Mouse (Mus musculus) liver, embryonic 16.5 days (tissue): Measurements from ENCODE around the gene Ctnnd2. TPM values are rescaled to one million over a fixed set of nuclear protein-coding genes. Genes with fewer than 3 reads are reported as not detected.

Experiments
- ATAC-seq: fragments of 200-750 bp; cut with Nextera tagmentation; 2 replicates; pipeline ENCODE4 v1.8.0; 2017; ENCODE audit warnings: low read depth, mild to moderate bottlenecking, moderate number of reproducible peaks, moderate library complexity
- H3K27ac ChIP-seq: fragments of 300-500 bp; sonication (generic); 2 replicates; pipeline ENCODE4 v1.5.1; 2014; ENCODE audit warnings: mild to moderate bottlenecking, low read length
- H3K27me3 ChIP-seq: fragments of 300-500 bp; sonication (generic); 2 replicates; pipeline ENCODE4 v1.6.1; 2014; ENCODE audit warnings: low read depth, low read length, mixed read lengths; ENCODE audit not compliant: control insufficient read depth, insufficient read depth
- H3K36me3 ChIP-seq: fragments of 300-500 bp; sonication (generic); 2 replicates; pipeline ENCODE4 v1.6.1; 2014; ENCODE audit warnings: mild to moderate bottlenecking; ENCODE audit not compliant: control insufficient read depth, insufficient read depth
- H3K4me1 ChIP-seq: fragments of 300-500 bp; sonication (generic); 2 replicates; pipeline ENCODE4 v1.6.1; 2014; ENCODE audit warnings: low read depth, low read length, mixed read lengths; ENCODE audit not compliant: control insufficient read depth
- H3K4me2 ChIP-seq: fragments of 300-500 bp; sonication (generic); 2 replicates; pipeline ENCODE4 v1.6.1; 2014; ENCODE audit warnings: low read depth, low read length, mixed read lengths
- H3K4me3 ChIP-seq: fragments of 300-500 bp; sonication (generic); 2 replicates; pipeline ENCODE4 v1.5.1; 2014; ENCODE audit warnings: low read depth, mild to moderate bottlenecking, low read length
- H3K9ac ChIP-seq: fragments of 300-500 bp; sonication (generic); 2 replicates; pipeline ENCODE4 v1.6.1; 2014; ENCODE audit warnings: low read depth, low read length
- H3K9me3 ChIP-seq: fragments of 300-500 bp; sonication (generic); replicated peaks from 2 replicates; pipeline ENCODE4 v1.6.1; 2016; ENCODE audit warnings: low read length; ENCODE audit not compliant: control insufficient read depth
- WGBS: fragments of 180-500 bp; shearing (Covaris S2); extraction: QIAGEN DNeasy Blood & Tissue Kit; methylation state at CpG from one replicate; pipeline ENCODE4 v1.1.7; 2014; ENCODE audit not compliant: insufficient replicate concordance; 5-methylcytosine and 5-hydroxymethylcytosine counted together
- polyA plus RNA-seq: library from polyadenylated mRNA; unstranded; fragments of >200 nt; fragmentation: Nextera tagmentation; extraction: Ambion mirVana; gene quantifications from 2 replicates; pipeline ENCODE4 v1.2.1, GENCODE M21; 2015

The Ctnnd2 gene
- polyA plus RNA-seq, 1 experiment from 2014 or later = 0.28 TPM

DNA sequence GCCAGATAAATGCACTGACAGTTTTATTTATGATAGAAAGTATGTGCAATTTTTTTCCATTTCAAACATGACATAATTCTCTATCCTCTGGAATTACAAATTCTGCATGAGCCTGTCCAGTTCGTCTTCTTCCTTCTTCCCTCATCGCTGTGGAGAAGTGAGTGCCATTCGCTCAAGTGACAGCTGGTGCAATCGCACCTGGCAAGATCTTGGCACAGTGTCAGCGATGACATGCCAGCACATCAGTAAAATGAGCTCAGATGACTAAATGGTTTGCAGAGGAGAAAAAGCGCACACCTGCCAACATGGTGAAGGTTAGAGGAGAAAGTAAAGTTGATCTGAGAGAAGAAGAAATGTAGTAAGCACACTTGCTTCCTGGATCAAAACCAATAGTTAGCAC, 885.9 kb downstream of the Ctnnd2 start:
- 69% methylated on average over 6 of the region's 6 CpGs for WGBS
- Histone ChIP-seq H3K4me3 (no peak overlapping the region), H3K4me1 (no peaks in the 10 kb centered on the region), H3K27me3 (no peaks in the 10 kb centered on the region), H3K36me3 (no peaks in the 10 kb centered on the region), H3K4me2 (no peak overlapping the region), H3K9me3 (no peaks in the 10 kb centered on the region), H3K27ac (no peak overlapping the region), H3K9ac (no peak overlapping the region)
- ATAC-seq = no peak

DNA sequence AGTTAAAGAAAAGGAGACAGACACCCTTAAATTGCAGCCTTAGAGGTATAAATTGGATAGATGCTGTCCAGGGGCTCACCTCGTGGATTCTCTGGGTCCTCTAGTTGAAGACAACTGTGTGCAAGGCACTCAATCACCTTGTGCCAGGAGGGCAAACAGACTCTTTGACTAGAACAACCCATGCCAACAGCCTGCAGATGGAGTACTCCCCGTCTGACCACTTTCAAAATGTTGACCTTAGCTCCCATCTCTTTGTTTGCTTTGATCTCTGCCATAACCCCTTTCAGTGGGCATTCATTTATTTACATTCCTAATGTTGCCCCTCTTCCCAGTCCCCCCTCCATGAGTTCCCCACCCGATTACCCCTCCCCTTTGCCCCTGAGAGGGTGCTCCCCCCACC, 891.3 kb downstream of the Ctnnd2 start:
- H3K9ac ChIP-seq = no peak overlapping the region
- no peaks in the 10 kb centered on the region for H3K27me3 ChIP-seq
- no peaks in the 10 kb centered on the region for H3K36me3 ChIP-seq
- ATAC-seq = no peak
- no peaks in the 10 kb centered on the region for H3K9me3 ChIP-seq
- H3K4me3 ChIP-seq = no peak overlapping the region
- no peak overlapping the region for H3K27ac ChIP-seq
- H3K4me2 ChIP-seq = no peak overlapping the region
- WGBS = 46% methylated on average over 3 of the region's 3 CpGs
- no peaks in the 10 kb centered on the region for H3K4me1 ChIP-seq

DNA sequence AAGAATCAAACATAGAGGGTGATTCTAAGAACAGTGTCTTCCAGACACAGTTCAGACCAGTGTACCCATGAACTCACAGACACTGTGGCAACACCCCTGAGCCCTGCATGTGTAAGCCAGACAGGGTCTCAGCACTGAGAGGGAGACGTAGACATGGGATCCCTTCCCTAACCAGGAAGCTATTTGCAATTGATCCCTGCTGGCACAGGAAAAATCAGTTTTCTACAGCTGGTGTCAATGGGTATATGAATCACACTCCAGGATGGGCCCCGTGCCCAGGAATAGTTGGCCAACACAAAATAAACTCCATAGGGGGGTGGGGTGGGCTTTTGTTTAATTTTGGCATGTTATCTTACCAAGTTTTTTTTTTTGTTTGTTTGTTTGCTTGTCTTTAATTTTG, 895.7 kb downstream of the Ctnnd2 start:
- no peak overlapping the region for H3K9ac ChIP-seq
- H3K4me2 ChIP-seq = no peak overlapping the region
- no peaks in the 10 kb centered on the region for H3K4me1 ChIP-seq
- H3K4me3 ChIP-seq = no peak overlapping the region
- ATAC-seq = no peak
- H3K9me3 ChIP-seq = no peaks in the 10 kb centered on the region
- no peaks in the 10 kb centered on the region for H3K36me3 ChIP-seq
- H3K27me3 ChIP-seq = no peaks in the 10 kb centered on the region
- WGBS = 52% methylated on average over 2 of the region's 2 CpGs
- no peak overlapping the region for H3K27ac ChIP-seq

DNA sequence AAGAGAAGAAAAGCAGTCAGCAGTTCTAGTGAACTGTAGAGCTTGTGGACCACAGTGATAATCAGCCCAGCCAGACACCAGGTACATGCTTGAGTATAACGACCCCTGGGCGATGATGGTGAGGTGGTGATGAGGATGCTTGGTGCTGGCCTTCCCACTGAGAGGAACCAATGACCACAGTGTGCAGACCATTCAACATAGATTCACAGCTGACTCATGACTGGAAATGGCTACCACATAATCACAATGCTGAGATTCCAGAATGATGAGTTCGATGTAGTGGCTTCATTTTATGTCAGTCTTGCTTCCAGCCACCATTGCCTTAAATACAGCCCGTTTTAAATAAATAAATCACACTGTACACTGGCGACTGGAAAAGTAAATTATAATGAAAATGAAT, 897.9 kb downstream of the Ctnnd2 start:
- H3K4me1 ChIP-seq = no peaks in the 10 kb centered on the region
- no peak for ATAC-seq
- H3K36me3 ChIP-seq = no peaks in the 10 kb centered on the region
- no peak overlapping the region for H3K27ac ChIP-seq
- WGBS = 49% methylated on average over 5 of the region's 5 CpGs
- no peaks in the 10 kb centered on the region for H3K27me3 ChIP-seq
- H3K4me3 ChIP-seq = no peak overlapping the region
- H3K9me3 ChIP-seq = no peaks in the 10 kb centered on the region
- no peak overlapping the region for H3K4me2 ChIP-seq
- H3K9ac ChIP-seq = no peak overlapping the region
